Mouse (Mus musculus) C2C12 (cell line): ENCODE results near the gene Usp20. TPM values are rescaled to one million over a fixed set of nuclear protein-coding genes. Genes with fewer than 3 reads are reported as not detected.

ENCODE experiments used
- H3K27me3 ChIP-seq: one replicate; pipeline ENCODE4 v1.6.1; 2011; ENCODE audit not compliant: control insufficient read depth, insufficient read depth, insufficient read length
- H3K36me3 ChIP-seq: one replicate; pipeline ENCODE4 v1.6.1; 2011; ENCODE audit not compliant: control insufficient read depth, insufficient read depth
- H3K4me3 ChIP-seq: one replicate; pipeline ENCODE4 v1.5.1; 2011; ENCODE audit warnings: mild to moderate bottlenecking, control low read depth; ENCODE audit not compliant: poor library complexity, insufficient read depth, severe bottlenecking
- H3K79me2 ChIP-seq: one replicate; pipeline ENCODE4 v1.6.1; 2011; ENCODE audit not compliant: control insufficient read depth, insufficient read depth
- H3K79me3 ChIP-seq: one replicate; pipeline ENCODE4 v1.6.1; 2011; ENCODE audit warnings: low read depth, control low read depth
- H3ac ChIP-seq: one replicate; pipeline ENCODE3; 2011; ENCODE audit warnings: low read depth; ENCODE audit not compliant: control insufficient read depth, insufficient read length
- CEBPB ChIP-seq: IDR thresholded peaks from one replicate; pipeline ENCODE4 v1.6.1; 2011; ENCODE audit warnings: low read depth, mild to moderate bottlenecking, control low read depth, moderate library complexity
- CTCF ChIP-seq: IDR thresholded peaks from one replicate; pipeline ENCODE4 v1.5.1; 2011; ENCODE audit not compliant: control insufficient read depth, insufficient read depth, insufficient read length
- FOSL1 ChIP-seq: IDR thresholded peaks from one replicate; pipeline ENCODE4 v1.8.0; 2011; ENCODE audit warnings: mild to moderate bottlenecking, low read length; ENCODE audit not compliant: poor library complexity, insufficient read depth, severe bottlenecking
- MAX ChIP-seq: IDR thresholded peaks from one replicate; pipeline ENCODE4 v1.6.1; 2011; ENCODE audit warnings: mild to moderate bottlenecking, control low read depth
- MYOD1 ChIP-seq: IDR thresholded peaks from one replicate; pipeline ENCODE4 v1.6.1; 2011; ENCODE audit warnings: low read depth; ENCODE audit not compliant: control insufficient read depth, insufficient read length
- MYOG ChIP-seq: IDR thresholded peaks from one replicate; pipeline ENCODE4 v1.6.1; 2011; ENCODE audit not compliant: control insufficient read depth, insufficient read length; ENCODE audit errors: extremely low read depth
- USF1 ChIP-seq: IDR thresholded peaks from one replicate; pipeline ENCODE4 v1.6.1; 2011; ENCODE audit warnings: low read depth, mild to moderate bottlenecking, control low read depth, moderate library complexity
- polyA plus RNA-seq: library from polyadenylated mRNA; unstranded; fragments of >200 nt; fragmentation: generic; extraction: Trizol; gene quantifications from one replicate; pipeline ENCODE4 v1.2.1, GENCODE M21; 2012; ENCODE audit warnings: missing spikeins

Gene Usp20
- polyA plus RNA-seq, 1 experiment: 26.4 TPM

GRCm38 (mm10) chr2:30995432-30995996 is 13.4 kb downstream of the Usp20 start:
- no peaks in the 10 kb centered on the region for H3K79me3 ChIP-seq
- H3K36me3 ChIP-seq: peaks cover 4% of the 10 kb centered on the region
- H3K4me3 ChIP-seq: no peak overlapping the region
- H3K79me2 ChIP-seq: no peaks in the 10 kb centered on the region
- H3K27me3 ChIP-seq: no peaks in the 10 kb centered on the region
- peak; percentile 31 for TF ChIP-seq USF1
- TF ChIP-seq CTCF: no peak
- no peak overlapping the region for H3ac ChIP-seq

- no peaks in the 10 kb centered on the region for H3K27me3 ChIP-seq
- H3K36me3 ChIP-seq: peaks cover 7% of the 10 kb centered on the region
- H3K79me3 ChIP-seq: no peaks in the 10 kb centered on the region
- no peak overlapping the region for H3ac ChIP-seq
- no peak overlapping the region for H3K4me3 ChIP-seq
- TF ChIP-seq CEBPB: no peak
- no peaks in the 10 kb centered on the region for H3K79me2 ChIP-seq
These were observed 16.6 kb downstream of the Usp20 start for GRCm38 (mm10) chr2:30998443-30999260.

- Histone ChIP-seq H3K36me3 (peaks cover 18% of the 10 kb centered on the region), H3ac (no peak overlapping the region), H3K79me3 (no peaks in the 10 kb centered on the region), H3K27me3 (no peaks in the 10 kb centered on the region), H3K4me3 (no peak overlapping the region), H3K79me2 (no peaks in the 10 kb centered on the region)
- TF ChIP-seq MYOG (no peak), MYOD1 (no peak), CTCF (no peak), USF1 (no peak), MAX (no peak), CEBPB (no peak), FOSL1 (no peak)
These were observed 20.8 kb downstream of the Usp20 start for GRCm38 (mm10) chr2:31002857-31003256.

GRCm38 (mm10) chr2:31005453-31005852 is 23.4 kb downstream of the Usp20 start:
- H3K36me3 ChIP-seq: peaks cover 25% of the 10 kb centered on the region

GRCm38 (mm10) chr2:31006434-31006833 is 24.4 kb downstream of the Usp20 start:
- peaks cover 26% of the 10 kb centered on the region for H3K36me3 ChIP-seq
- H3K79me2 ChIP-seq: no peaks in the 10 kb centered on the region
- no peaks in the 10 kb centered on the region for H3K79me3 ChIP-seq
- H3K27me3 ChIP-seq: no peaks in the 10 kb centered on the region
- TF ChIP-seq FOSL1: no peak
- no peak for TF ChIP-seq USF1
- no peak for TF ChIP-seq CEBPB
- no peak for TF ChIP-seq MAX
- no peak for TF ChIP-seq MYOG
- TF ChIP-seq MYOD1: no peak
- TF ChIP-seq CTCF: no peak
- H3K4me3 ChIP-seq: no peak overlapping the region
- H3ac ChIP-seq: no peak overlapping the region

More at GRCm38 (mm10) chr2:31005453-31005852, 23.4 kb downstream of the Usp20 start:
- Histone ChIP-seq H3K79me3 (no peaks in the 10 kb centered on the region), H3K27me3 (no peaks in the 10 kb centered on the region), H3ac (peak overlapping the region; percentile 10), H3K79me2 (no peaks in the 10 kb centered on the region), H3K4me3 (no peak overlapping the region)
- no peak for TF ChIP-seq MAX
- no peak for TF ChIP-seq USF1
- no peak for TF ChIP-seq CEBPB
- no peak for TF ChIP-seq MYOD1
- TF ChIP-seq FOSL1: no peak
- TF ChIP-seq MYOG: no peak
- no peak for TF ChIP-seq CTCF

GRCm38 (mm10) chr2:31007208-31007607 is 25.1 kb downstream of the Usp20 start:
- Histone ChIP-seq H3K27me3 (no peaks in the 10 kb centered on the region), H3K4me3 (no peak overlapping the region), H3ac (no peak overlapping the region), H3K79me2 (no peaks in the 10 kb centered on the region), H3K79me3 (no peaks in the 10 kb centered on the region), H3K36me3 (peaks cover 29% of the 10 kb centered on the region)
- no peak for TF ChIP-seq CTCF
- no peak for TF ChIP-seq MYOD1
- no peak for TF ChIP-seq MYOG
- no peak for TF ChIP-seq FOSL1
- no peak for TF ChIP-seq MAX
- no peak for TF ChIP-seq USF1
- TF ChIP-seq CEBPB: no peak
